Mouse (Mus musculus): Measurements from ENCODE around the gene Phlpp1.

- no peak for TF ChIP-seq CTCF (IDR thresholded peaks at IDR 0.05; ENCODE audit: low read depth, low read length)
- no peak for TF ChIP-seq POLR2A (IDR thresholded peaks at IDR 0.05; ENCODE audit: extremely low read depth, insufficient read depth, low read length)
Observed at GRCm38 (mm10) chr1:106352801-106353511, 181.4 kb downstream of the Phlpp1 start.

All from liver, adult 2 months (tissue).